Mouse (Mus musculus): ENCODE data around the gene Scrt2. TPM values are rescaled to one million over a fixed set of nuclear protein-coding genes. Genes with fewer than 3 reads are reported as not detected.
A peak's percentile ranks its signal among the peaks of the same experiment; 100 is the strongest.

Gene Scrt2
- total RNA-seq, 2 experiments from 2014 or later: not detected

DNA sequence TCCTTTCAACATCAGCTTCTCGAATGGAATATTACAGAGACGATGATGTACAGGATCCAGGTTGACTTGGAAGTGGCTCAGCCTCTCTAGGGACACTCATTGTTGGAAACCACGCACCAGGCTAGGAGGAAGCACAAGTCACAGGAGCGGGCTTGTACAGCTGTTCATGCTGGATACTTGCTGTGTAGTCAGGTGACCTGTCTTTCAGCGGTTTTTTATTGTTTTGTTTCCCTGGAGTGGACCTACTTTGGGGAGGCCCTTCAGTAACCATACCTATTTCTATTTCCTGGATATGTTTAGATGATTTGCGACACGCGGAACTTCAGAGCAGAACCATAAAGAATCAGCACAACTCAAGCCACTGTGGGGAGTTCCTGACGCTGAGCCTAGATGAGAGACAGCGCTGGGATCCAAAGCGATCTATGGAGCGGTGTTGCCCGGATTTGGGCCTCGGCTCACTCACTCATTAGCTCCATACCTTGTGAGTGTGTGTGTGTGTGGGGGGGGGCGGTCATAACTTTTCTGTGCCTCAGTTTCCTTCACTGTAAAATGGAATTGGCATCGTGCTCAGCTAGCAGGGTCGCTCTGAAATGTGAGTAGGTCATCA, 23.5 kb downstream of the Scrt2 start:
- peak; percentile 63 for ATAC-seq (replicated peaks; ENCODE audit: low FRiP score, poor library complexity, severe bottlenecking)

DNA sequence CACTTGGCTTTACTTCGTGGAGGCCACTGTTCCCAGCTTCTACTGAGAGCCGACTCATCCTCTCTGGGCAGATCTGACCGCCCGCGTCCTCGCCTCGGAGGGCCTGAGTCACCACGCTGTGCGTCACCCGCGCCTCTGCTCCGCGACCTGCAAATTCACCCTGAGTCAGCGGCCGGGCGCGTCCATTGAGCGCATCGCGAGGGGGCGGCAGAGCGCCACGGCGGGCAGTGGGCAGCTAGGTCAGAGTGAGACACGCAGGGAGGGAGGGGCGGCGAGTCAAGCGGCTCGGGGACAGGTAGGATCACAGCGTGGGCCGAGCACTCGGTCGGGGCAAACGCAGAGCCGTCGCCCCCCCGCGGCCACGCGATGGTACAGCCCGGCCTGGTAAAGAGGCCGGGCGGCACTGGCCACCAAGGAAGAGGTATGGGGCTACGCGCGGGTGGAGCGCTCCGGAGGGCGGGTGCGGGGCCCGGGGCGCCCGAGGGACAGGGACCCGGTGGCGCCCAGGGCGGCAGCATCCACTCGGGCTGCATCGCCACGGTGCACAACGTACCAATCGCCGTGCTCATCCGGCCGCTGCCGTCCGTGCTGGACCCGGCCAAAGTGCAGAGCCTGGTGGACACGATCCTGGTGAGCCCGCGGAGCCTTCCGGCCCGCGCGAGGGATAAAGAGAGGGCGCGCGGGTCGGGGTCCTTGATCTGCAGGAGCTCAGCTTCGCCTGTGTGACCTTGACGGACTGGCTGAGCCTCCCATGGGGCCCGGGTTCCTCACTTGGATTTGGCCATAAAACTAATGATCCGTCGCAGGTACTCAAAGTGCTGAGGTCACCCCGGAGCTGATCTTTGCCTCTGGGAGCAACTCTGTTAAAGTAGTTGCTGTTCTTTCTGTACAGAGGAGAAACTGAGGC, 24.2 kb downstream of the Scrt2 start, which contains the start of gene Srxn1:
TSS of gene Srxn1 (plus strand) at position 199 of the 907 bp plus-strand sequence.
- ATAC-seq (replicated peaks; ENCODE audit: low FRiP score, poor library complexity, severe bottlenecking): peak; percentile 89

DNA sequence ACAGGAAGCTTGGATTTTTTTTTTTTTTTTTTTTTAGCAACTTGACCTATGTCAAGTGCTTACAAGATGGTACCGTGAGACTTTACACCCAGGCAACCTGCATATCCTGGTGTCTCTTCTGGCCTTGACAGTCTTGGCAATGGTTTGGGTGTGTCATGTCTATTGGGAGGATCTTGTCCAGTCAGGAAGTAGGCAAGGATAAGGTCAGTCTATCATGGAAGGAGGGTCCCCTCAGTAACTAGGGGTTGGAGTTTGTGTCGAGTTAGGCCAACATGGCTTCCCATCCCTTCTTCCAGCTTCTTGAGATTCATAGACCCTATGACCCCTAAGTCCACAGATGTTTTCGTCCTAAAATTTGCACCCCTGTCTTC, 24.9 kb downstream of the Scrt2 start:
- no peak for ATAC-seq (replicated peaks; ENCODE audit: low FRiP score, poor library complexity, severe bottlenecking)

DNA sequence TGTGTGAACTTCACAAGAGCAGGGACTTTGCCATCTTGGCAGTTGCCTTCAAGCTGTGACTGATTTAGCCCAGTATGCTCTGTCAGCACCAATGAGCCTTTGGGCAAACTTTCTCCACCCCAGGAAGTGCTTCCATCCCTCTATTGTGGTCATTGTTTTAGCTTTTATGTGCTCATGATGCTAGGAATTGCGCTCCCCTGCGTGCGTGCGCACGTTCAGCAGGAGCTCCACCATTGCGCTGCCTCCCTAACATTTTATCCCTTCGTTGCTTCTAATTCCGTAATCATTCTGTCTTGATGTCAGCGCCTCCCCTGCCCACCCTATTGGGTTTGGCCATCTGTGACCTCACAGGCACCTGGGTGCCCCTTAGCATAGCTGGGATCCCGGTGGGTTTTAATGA, 25.3 kb downstream of the Scrt2 start:
- ATAC-seq (replicated peaks; ENCODE audit: low FRiP score, poor library complexity, severe bottlenecking): no peak

DNA sequence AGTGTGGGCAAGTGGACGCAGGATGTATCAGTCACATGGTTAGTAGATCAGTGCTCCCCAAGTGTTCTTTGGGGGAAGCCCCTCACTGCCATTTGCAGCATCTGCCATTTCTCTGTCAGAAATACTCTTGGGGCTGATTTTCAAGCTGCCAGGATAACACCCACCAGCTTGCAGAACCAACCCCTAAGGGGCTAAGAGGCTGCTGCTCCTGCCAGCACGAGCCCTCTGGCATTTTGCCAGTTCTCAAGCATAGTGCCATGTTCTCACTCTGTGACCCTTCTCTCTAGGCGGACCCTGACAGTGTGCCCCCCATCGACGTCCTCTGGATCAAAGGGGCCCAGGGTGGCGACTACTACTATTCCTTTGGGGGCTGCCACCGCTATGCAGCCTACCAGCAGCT, 27.4 kb downstream of the Scrt2 start:
- no peak for ATAC-seq (replicated peaks; ENCODE audit: low FRiP score, poor library complexity, severe bottlenecking)

DNA sequence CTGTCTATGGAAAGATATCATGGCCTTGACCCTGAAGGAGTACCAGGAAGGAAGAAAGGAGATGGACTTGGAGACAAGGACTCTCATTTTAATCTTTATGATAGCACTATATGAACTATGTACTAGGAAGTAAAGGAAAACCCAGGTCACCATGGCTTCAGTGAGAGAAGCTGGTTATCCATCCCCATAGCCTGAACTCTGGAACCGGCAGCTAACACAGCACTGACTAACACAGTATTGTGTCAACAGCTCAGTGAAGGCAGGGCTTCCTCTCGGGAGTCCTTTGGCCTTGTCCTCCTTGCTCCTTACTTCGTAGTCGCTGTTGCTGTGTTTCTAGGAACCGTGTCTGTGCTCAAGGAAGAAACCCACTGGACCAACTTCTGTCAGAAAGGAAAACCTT, 28.1 kb downstream of the Scrt2 start:
- no peak for ATAC-seq (replicated peaks; ENCODE audit: low FRiP score, poor library complexity, severe bottlenecking)

DNA sequence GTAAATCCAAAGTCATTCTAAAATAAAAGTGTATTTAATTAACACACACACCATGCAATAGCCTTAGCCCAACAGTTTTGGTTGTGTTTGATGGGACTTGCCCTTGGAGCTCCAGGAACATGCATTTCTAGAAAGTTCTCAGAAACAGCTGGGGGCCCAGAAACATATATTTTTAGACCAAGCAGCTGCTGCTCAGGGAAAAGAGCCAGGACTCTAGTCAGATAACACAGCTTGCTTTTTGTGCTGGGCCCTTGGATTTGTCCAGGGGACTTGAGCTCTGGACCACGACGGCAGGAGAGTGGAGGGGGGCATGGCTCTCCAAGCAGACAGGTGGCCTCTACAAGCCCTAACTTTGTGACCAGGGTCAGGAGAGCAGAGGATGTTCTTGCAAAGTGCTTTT, 30.0 kb downstream of the Scrt2 start:
- no peak for ATAC-seq (replicated peaks; ENCODE audit: low FRiP score, poor library complexity, severe bottlenecking)

DNA sequence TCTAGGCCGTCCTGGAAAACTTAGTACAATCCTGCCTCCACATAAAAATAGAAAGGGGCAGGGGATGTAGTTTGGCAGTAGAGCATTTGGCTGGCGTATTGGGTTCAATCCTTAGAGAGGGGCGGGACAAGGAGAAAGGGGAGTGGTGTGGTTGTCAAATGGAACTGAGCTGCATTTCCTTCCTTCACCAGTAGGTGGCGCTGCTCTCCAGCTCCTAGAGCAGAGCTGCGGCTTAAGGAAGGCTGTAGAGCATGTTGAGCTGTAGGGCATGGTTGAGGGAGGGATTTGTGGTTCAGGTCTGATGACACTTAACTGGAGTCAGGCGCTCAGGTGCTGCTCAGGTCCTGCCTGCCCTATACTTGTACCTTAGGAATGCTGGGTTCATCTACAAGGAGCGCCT, 30.6 kb downstream of the Scrt2 start:
- ATAC-seq (replicated peaks; ENCODE audit: low FRiP score, poor library complexity, severe bottlenecking): peak; percentile 89

DNA sequence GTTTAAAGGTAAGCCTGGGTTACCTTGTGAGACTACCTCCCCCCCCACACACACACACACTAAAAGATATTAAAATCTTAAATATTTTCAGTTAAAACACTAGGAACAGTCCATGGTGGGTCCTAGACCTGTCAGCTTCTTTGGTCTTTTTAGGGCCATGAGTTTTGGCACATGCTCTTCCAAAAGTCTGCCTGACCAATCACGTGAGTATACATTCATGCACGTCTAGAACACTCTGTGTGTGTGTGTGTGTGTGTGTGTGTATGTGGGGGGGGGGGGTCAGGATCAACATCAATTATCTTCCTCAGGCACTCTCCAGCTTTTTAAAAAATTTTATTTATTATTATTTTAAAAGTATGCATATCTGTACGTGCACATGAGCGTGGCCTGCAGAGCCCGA, 31.2 kb downstream of the Scrt2 start:
- ATAC-seq (replicated peaks; ENCODE audit: low FRiP score, poor library complexity, severe bottlenecking): no peak

DNA sequence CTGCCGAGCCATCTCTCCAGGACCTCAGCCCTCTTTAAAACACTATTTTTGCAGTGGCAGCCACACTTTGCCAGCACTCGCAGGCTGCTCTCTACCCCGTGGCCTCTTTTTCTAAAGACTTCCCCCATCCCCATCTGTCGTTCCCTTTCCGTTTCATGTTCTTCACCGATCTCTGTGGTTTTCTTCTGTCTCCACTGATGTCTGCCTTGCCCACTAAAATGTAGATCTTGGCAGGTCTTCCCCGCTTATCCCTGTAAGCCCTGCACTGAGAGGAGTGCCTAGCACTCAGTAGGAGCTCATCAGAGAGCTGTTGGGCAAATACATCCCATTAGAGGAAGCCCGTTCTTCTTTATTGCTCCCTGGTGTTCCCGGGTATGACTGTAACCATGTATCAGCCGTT, 31.6 kb downstream of the Scrt2 start:
- no peak for ATAC-seq (replicated peaks; ENCODE audit: low FRiP score, poor library complexity, severe bottlenecking)

DNA sequence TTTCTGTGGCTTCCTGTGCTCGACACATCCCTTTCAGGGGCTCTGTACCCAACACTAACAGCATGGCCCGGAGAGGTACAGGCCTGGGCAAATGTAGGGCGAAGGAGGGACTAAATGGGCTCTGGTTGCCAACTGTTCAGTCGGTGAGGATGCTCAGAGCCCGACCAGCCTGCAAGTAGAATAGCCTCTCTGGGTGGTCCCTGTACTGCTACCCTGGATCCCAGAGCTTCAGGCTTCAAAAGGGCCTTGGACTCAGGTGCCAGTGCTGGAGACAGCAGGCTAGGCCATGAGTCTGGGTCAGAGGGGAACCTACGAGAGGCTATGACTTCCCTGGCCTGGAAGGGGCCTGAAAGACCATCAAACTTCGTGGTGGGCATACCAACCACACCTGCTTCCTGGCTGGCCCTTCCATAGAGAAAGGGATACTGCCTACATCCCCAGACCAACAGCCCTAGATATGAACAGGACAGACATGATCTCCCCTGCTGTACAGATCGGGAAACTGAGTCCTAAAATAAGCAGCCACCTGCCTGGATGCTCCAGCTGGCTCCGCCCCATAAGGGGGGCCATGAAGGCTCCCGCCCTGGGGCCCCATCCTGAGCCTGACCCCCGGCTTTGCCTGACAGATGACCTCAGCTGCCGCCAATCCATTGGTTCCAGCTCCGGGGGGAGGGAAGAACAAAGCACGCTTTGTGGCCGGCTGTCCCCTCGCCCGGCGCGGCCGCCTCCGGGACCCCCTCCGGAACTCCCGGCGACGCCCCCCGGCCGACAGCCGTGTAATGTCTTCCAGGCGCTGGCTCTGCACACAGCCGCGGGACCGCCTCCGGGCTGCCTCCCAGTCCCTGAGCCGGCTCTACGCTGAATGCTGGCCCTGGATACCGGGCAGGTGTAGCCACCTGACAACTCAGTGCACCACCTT, 33.0 kb downstream of the Scrt2 start:
- no peak for ATAC-seq (replicated peaks; ENCODE audit: low FRiP score, poor library complexity, severe bottlenecking)

DNA sequence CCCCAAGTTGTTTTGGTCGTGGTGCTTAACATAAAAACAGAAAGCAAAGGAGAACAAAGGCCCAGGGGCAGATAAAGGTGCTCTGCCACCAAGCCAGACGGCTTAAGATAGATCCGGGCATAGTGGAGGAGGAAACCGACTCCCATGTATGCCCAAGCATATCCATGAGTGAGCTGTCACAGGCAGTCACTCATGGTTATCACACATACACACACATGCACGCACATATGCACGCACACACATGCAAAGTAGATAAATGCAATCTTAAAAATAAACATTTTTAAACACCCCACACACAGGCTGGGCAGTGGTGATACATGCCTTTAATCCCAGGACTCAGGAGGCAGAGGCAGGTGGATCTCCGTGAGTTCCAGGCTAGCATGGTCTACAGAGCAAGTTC, 36.4 kb downstream of the Scrt2 start:
- ATAC-seq (replicated peaks; ENCODE audit: low FRiP score, poor library complexity, severe bottlenecking): peak; percentile 31; the same call in 1 of the 2 replicates

DNA sequence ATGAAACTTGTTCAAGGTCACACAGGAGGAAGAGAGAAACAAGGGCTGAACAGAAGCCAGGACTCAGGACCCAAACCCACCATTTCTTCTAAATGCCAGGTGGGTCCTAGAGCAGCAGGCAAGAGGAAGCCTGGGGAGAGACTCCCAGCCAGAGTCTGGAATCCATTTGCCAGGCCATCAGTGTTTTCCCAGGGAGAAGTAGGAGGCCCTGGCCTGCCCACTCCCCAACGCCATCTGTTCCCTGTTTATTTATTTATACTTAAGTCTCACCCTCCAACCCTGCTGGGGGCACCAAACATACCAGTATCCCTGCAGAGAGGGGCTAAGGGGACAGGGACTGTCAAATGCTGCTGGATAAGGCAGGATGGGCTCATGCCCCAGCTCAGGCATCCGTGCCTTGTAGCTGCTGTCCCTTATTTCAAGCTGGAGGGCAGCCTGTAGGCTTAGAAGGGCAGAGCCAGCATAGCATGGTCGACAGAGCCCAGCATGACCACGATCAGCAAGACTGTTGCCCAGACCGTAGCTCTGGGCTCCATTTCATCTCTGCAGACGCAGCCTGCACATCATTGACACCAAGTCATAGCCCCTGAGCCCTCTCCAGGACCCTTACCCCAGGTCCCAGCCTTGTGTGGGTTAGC, 38.0 kb downstream of the Scrt2 start:
- ATAC-seq (replicated peaks; ENCODE audit: low FRiP score, poor library complexity, severe bottlenecking): no peak

DNA sequence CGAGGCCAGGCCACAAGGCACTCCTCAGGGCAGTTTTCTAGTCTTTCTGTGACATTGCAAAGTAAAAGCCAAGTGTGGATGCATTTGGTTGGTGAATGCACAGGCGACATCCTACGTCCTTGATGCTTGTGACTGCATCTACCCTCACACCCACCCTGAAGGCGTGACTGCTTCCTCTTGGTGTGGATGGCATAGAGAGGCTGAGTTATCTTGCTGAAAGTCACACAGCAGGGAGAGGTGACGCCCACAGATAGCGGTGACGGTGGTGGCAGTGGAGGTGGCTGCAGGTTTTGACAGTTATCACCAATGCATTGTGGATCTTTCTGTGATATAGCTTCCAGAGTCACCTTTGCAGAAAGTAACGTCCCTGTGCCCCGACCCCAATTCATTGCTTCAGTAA, 41.6 kb downstream of the Scrt2 start:
- ATAC-seq (replicated peaks; ENCODE audit: low FRiP score, poor library complexity, severe bottlenecking): peak; percentile 93

DNA sequence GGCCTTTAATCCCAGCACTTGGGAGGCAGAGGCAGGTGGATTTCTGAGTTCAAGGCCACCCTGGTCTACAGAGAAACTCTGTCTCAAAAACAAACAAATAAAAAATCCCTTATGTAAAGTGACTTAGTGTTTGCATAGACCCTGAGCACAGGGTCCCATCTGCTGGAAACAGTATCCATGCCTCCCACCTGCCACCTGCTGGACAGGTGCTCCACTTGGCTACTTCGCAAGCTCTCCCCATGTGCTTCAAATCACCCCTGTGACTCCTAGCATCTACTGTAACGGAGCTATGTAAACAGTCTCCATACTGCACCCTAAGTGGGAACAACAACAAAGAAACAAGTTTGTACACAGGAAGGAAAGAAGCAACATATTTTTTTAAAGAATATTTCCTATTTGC, 47.3 kb downstream of the Scrt2 start:
- no peak for ATAC-seq (replicated peaks; ENCODE audit: low FRiP score, poor library complexity, severe bottlenecking)

DNA sequence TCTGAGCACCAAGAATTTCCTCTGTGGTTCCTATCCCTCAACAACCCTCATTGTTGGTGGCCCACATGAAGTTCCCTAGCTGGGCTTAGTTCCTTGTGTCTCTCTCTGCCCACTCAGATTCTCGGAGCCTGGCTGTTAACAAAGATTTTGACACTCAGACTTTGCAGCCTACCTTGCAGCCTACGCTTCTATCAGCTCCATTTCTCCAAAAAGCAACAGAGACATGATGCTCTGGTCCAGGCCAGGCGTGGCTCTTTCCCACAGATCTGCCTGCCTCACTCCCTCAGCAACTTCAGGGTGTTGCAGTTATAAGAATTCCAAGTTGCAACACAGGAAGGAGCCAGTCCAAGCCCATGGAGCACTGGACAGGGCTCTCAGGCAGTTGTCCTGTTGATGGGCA, 48.4 kb downstream of the Scrt2 start:
- no peak for ATAC-seq (replicated peaks; ENCODE audit: low FRiP score, poor library complexity, severe bottlenecking)

DNA sequence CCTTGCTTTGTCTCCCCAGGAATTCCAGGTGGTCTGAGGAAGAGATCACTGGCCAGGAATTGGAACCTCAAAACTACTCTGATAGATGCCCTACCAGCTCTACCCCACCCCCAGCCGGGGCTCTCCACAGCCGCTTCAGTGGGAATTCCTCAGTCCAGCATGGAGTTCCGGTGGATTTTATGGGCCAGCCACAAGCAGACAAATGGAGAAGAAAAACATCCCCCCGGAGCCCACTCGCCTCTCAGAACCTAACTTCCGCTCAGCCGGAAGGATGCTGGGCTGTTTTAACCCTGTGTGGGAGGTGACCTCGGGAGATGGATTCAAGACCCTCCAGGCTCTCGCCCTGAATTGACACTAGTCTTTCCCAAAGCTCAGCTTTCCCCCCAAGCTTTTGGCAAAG, 50.7 kb downstream of the Scrt2 start:
- ATAC-seq (replicated peaks; ENCODE audit: low FRiP score, poor library complexity, severe bottlenecking): no peak

DNA sequence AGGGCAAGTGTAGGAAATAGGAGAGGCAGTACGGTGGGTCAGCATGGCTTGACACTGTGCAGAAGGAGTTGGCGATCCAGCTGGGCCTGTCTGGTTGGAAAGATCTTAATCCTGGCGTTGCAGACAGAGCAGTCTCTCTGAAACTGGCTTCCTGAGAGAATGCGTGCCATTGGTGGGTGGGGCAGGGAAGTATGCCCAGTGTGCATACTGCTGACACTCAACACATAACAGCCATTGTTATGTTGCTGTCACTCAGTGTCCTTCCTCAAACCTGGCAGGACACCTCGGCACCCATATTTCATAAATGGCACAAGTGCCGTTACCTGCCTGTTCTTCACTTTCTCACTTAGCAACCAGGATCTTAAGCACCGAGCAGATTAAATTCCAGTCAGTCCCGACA, 51.4 kb downstream of the Scrt2 start:
- ATAC-seq (replicated peaks; ENCODE audit: low FRiP score, poor library complexity, severe bottlenecking): no peak

DNA sequence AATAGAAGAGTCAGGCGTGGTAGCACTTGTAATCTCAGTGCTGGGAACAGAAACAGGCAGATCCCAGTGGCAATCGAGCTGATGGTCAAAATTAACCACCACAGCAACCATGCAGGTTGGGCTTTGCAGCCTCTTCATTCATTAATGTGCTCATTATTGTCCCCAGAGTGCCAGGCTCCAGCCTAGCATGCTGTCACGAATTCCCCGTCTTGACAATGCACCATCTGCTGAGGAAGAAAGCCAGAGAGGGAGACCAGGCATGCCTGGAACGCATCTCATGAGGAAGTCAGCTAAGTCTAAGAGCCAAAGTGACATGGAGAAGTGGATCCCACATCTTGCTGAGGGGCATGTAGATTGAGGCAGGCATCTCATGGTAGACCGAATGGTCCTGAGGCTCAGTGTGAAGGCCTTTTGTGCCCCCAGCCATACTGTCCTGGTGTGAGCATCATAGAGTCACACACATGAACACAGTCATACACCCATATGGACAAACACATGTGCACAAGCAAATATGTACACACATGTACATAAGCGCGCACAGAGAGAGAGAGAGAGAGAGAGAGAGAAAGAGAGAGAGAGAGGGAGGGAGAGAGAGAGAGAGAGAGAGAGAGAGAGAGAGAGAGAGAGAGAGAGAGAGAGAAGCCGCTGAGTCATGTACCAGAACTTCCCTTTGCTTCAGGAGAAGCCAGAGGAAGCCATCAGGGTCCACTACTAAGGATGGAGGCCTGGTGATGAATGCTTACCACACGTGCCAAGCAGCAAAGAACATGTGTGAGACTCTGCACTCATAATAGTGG, 58.1 kb downstream of the Scrt2 start:
- no peak for ATAC-seq (replicated peaks; ENCODE audit: low FRiP score, poor library complexity, severe bottlenecking)

Measured in erythroblast, adult 5-6 weeks (primary cell).